Mouse (Mus musculus): ENCODE measurements around the gene Leo1. TPM values are rescaled to one million over a fixed set of nuclear protein-coding genes. Genes with fewer than 3 reads are reported as not detected.
"Not testable (repeated sequence)": the region's sequence is repeated elsewhere in the genome, so short reads cannot be mapped to it uniquely, and the experiment has no call there.

Leo1 gene
- polyA plus RNA-seq, 1 experiment from 2014 or later, result 40.7 TPM

DNA sequence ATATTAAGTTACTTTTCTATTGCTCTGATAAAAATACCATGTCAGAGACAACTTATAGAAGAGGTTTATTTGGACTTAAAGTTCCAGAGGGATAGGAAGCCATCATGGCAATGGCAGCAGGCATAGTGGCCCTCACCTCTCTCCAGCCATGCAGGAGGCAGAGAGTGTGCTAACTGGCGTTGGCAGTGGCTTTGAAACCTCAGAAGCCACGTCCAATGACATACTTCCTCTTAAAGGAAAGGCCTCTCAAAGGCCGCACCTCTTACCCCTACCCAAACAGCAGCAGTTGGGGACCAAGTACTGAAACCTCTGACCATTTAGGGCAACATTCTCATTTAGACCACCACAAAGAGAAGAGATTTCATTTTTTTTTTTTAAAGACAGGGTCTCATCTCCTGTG lies 35.9 kb downstream of the Leo1 start:
- ATAC-seq (ENCODE audit: low read depth), result no peak
- Histone ChIP-seq H3K4me3 (ENCODE audit: low read depth, low read length) (no peak overlapping the region), H3K9ac (replicated peaks; ENCODE audit: low read depth, low read length) (no peak overlapping the region), H3K4me2 (ENCODE audit: low read depth, low read length) (no peak overlapping the region), H3K4me1 (ENCODE audit: control insufficient read depth, insufficient read depth, low read length) (no peaks in the 10 kb centered on the region), H3K36me3 (ENCODE audit: control insufficient read depth, insufficient read depth, low read length) (peaks cover 7% of the 10 kb centered on the region; the same call in 1 of the 2 replicates), H3K27me3 (ENCODE audit: control insufficient read depth, insufficient read depth, low read length) (no peaks in the 10 kb centered on the region), H3K9me3 (ENCODE audit: control insufficient read depth, low read length) (no peaks in the 10 kb centered on the region), H3K27ac (ENCODE audit: low read depth, low read length) (no peak overlapping the region)
- 71% methylated on average over 3 of the region's 3 CpGs for WGBS

DNA sequence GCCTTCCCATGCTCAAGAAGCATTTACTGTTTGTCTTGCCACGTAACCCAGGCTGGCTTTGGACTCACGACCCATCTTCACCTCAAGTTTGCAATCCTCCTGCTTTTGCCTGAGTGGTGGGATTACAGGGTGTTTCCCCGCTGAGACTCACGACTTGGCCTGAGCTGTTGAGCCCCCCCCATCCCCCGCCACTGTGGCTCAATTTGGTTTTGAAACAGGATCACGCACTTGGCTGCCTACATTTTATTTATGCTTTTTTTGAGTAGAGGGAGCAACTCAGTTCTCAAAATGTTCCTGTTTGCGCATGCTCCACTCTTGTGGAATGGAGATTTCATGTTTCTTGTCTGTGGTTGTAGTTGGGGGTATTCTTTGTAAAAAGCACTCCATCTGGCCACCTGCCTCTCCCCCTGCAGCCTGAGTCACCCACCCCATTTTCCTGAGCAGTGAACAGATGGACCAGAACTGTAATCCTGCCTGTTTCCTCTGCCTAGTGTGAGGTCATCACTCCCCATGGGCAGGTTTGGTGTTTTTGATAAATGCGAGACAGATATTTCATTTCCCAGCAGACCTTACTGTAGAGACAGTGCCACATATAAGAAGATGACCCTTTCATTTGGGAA lies 37.9 kb downstream of the Leo1 start:
- no peak overlapping the region for H3K4me2 ChIP-seq (ENCODE audit: low read depth, low read length)
- H3K27ac ChIP-seq (ENCODE audit: low read depth, low read length), result no peak overlapping the region
- no peaks in the 10 kb centered on the region for H3K9me3 ChIP-seq (ENCODE audit: control insufficient read depth, low read length)
- H3K9ac ChIP-seq (replicated peaks; ENCODE audit: low read depth, low read length), result no peak overlapping the region
- ATAC-seq (ENCODE audit: low read depth), result peak; percentile 38; the same call in 1 of the 2 replicates
- no peaks in the 10 kb centered on the region for H3K27me3 ChIP-seq (ENCODE audit: control insufficient read depth, insufficient read depth, low read length)
- H3K4me1 ChIP-seq (ENCODE audit: control insufficient read depth, insufficient read depth, low read length), result no peaks in the 10 kb centered on the region
- peaks cover 4% of the 10 kb centered on the region; the same call in 1 of the 2 replicates for H3K36me3 ChIP-seq (ENCODE audit: control insufficient read depth, insufficient read depth, low read length)
- 65% methylated on average over 8 of the region's 8 CpGs for WGBS
- no peak overlapping the region for H3K4me3 ChIP-seq (ENCODE audit: low read depth, low read length)

DNA sequence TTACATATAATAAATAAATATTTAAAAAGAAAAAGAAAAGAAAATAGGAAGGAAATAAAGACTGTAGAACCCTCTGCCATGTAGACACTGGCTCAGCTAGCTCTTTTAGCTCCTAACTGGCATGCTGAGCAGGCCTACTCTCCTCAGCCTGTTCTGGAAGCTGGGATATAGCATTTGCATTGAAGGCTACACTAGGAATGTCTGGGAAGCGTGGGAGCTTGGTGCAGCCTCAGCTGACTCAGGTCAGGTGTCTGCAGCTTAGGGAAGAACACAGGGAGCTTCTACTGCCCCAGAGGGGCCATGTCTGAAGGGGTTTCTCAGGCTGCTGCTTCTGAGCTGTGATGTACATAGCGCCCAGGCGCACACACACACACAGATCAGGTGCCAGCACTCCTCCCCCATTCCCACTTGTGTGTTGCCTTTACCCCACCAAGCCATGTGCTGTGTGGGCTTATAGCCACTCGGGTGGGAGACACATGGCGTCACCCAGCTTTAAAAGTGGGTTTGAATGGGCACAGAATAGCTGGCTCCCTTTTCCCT lies 39.3 kb downstream of the Leo1 start:
- no peaks in the 10 kb centered on the region for H3K27me3 ChIP-seq (ENCODE audit: control insufficient read depth, insufficient read depth, low read length)
- H3K9me3 ChIP-seq (ENCODE audit: control insufficient read depth, low read length), result no peaks in the 10 kb centered on the region
- no peak for ATAC-seq (ENCODE audit: low read depth)
- no peak overlapping the region for H3K4me2 ChIP-seq (ENCODE audit: low read depth, low read length)
- no peak overlapping the region for H3K4me3 ChIP-seq (ENCODE audit: low read depth, low read length)
- WGBS, result 91% methylated on average over 5 of the region's 5 CpGs
- no peaks in the 10 kb centered on the region for H3K4me1 ChIP-seq (ENCODE audit: control insufficient read depth, insufficient read depth, low read length)
- peaks cover 4% of the 10 kb centered on the region; the same call in 1 of the 2 replicates for H3K36me3 ChIP-seq (ENCODE audit: control insufficient read depth, insufficient read depth, low read length)
- H3K27ac ChIP-seq (ENCODE audit: low read depth, low read length), result no peak overlapping the region
- no peak overlapping the region for H3K9ac ChIP-seq (replicated peaks; ENCODE audit: low read depth, low read length)

DNA sequence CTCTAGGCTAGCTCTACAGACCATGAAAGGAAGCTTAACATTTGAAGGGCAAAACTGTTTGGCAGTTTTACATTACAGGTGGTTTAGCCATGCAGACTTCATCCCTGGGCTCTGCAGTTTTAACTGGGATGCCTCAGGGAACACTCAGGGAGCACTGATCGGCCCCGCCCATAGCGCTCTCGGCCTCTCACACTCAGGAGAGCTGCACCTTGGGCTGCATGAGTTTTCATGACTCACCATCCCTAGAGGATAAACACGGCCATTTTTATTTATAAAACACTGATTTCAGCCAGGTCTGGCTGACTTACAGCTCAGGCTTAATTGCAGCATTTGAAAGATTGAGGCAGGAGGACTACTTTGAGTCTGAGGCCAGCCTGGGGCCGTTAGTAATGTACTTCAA lies 43.9 kb downstream of the Leo1 start:
- peaks cover 4% of the 10 kb centered on the region; the same call in 1 of the 2 replicates for H3K36me3 ChIP-seq (ENCODE audit: control insufficient read depth, insufficient read depth, low read length)
- no peaks in the 10 kb centered on the region for H3K9me3 ChIP-seq (ENCODE audit: control insufficient read depth, low read length)
- no peak overlapping the region for H3K27ac ChIP-seq (ENCODE audit: low read depth, low read length)
- no peak overlapping the region for H3K4me2 ChIP-seq (ENCODE audit: low read depth, low read length)
- no peaks in the 10 kb centered on the region for H3K27me3 ChIP-seq (ENCODE audit: control insufficient read depth, insufficient read depth, low read length)
- H3K4me1 ChIP-seq (ENCODE audit: control insufficient read depth, insufficient read depth, low read length), result no peaks in the 10 kb centered on the region
- H3K9ac ChIP-seq (replicated peaks; ENCODE audit: low read depth, low read length), result no peak overlapping the region
- WGBS, result 87% methylated on average over 6 of the region's 6 CpGs
- no peak for ATAC-seq (ENCODE audit: low read depth)
- no peak overlapping the region for H3K4me3 ChIP-seq (ENCODE audit: low read depth, low read length)

DNA sequence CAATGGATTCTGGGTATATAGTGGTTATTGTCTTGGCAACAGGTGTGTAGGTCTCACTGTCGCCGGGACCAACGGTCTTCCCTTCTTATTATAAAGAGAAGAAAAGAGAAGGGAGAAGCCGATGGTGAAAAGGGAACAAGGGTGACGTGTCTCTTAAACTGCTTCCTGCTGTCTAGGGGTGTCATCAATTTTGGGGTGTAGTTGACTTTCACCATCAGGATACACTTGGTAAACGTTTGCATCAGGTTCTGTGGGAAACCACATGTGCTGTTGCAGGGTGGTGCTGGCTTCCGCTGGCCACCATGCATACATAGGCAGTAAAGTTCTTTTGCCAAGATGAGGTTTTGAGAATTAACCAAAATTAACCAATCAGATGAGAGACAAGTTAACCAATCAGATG lies 46.9 kb downstream of the Leo1 start:
- not testable (repeated sequence) for H3K4me3 ChIP-seq (ENCODE audit: low read depth, low read length); H3K27me3 ChIP-seq (ENCODE audit: control insufficient read depth, insufficient read depth, low read length); H3K9ac ChIP-seq (replicated peaks; ENCODE audit: low read depth, low read length); H3K27ac ChIP-seq (ENCODE audit: low read depth, low read length); H3K9me3 ChIP-seq (ENCODE audit: control insufficient read depth, low read length); ATAC-seq (ENCODE audit: low read depth); H3K36me3 ChIP-seq (ENCODE audit: control insufficient read depth, insufficient read depth, low read length); H3K4me2 ChIP-seq (ENCODE audit: low read depth, low read length); H3K4me1 ChIP-seq (ENCODE audit: control insufficient read depth, insufficient read depth, low read length)
- 94% methylated on average over 7 of the region's 7 CpGs for WGBS

DNA sequence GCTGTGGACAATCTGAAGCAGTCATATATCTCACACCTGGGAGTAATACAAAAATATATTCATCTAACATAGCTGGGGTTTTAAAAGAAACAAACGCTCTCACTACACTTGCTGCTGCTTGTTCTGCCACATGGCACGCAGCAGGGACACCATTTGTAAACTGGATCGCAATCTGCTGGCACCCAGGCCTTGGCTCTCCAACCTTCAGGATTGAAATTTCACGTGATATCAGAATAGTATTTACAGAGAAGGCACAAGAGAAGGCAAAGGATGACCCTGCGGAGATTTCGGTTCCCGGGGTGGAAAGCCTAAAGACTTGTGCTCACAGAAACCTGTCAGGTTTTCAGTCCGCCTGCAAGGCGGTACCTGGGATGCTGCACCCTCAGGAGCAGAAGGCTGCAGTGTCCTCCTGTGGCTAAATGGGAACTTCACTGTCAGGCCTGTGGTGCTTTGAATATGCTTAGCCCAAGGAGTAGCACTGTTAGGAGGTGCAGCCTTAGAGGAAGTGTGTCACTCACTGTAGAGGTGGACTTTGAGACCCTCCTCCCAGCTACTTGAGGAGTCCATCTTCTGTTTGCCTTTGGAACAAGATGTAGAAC lies 53.2 kb downstream of the Leo1 start:
- Histone ChIP-seq H3K9me3 (ENCODE audit: control insufficient read depth, low read length) (no peaks in the 10 kb centered on the region), H3K4me3 (ENCODE audit: low read depth, low read length) (no peak overlapping the region), H3K4me1 (ENCODE audit: control insufficient read depth, insufficient read depth, low read length) (no peaks in the 10 kb centered on the region), H3K4me2 (ENCODE audit: low read depth, low read length) (no peak overlapping the region), H3K27me3 (ENCODE audit: control insufficient read depth, insufficient read depth, low read length) (no peaks in the 10 kb centered on the region), H3K9ac (replicated peaks; ENCODE audit: low read depth, low read length) (no peak overlapping the region), H3K27ac (ENCODE audit: low read depth, low read length) (no peak overlapping the region), H3K36me3 (ENCODE audit: control insufficient read depth, insufficient read depth, low read length) (peaks cover 6% of the 10 kb centered on the region; the same call in 1 of the 2 replicates)
- ATAC-seq (ENCODE audit: low read depth), result no peak
- WGBS, result 83% methylated on average over 9 of the region's 9 CpGs

DNA sequence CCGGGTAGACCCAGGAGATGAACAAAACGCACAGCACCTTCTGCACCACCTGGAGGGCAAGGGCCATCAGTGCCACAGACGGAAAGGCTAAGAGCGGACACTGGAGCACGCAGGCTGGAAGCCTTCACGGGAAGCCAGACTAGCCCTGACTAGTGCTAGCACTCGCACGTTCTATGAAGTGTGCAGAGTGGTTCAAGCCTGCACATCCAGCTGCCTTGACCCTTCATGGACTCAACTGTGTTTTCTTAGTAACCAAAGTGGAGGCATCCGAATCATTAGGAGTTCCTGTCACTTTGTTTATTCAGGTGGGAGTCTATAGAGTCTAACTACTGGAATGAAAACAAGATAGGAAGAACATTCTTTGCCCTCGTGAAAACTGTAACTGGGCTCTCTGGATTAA lies 54.6 kb downstream of the Leo1 start:
- ATAC-seq (ENCODE audit: low read depth), result no peak
- 83% methylated on average over 10 of the region's 10 CpGs for WGBS
- H3K4me2 ChIP-seq (ENCODE audit: low read depth, low read length), result no peak overlapping the region
- H3K4me1 ChIP-seq (ENCODE audit: control insufficient read depth, insufficient read depth, low read length), result no peaks in the 10 kb centered on the region
- H3K27me3 ChIP-seq (ENCODE audit: control insufficient read depth, insufficient read depth, low read length), result no peaks in the 10 kb centered on the region
- H3K36me3 ChIP-seq (ENCODE audit: control insufficient read depth, insufficient read depth, low read length), result peaks cover 6% of the 10 kb centered on the region; the same call in 1 of the 2 replicates
- no peak overlapping the region for H3K27ac ChIP-seq (ENCODE audit: low read depth, low read length)
- H3K9me3 ChIP-seq (ENCODE audit: control insufficient read depth, low read length), result no peaks in the 10 kb centered on the region
- H3K9ac ChIP-seq (replicated peaks; ENCODE audit: low read depth, low read length), result no peak overlapping the region
- H3K4me3 ChIP-seq (ENCODE audit: low read depth, low read length), result no peak overlapping the region

DNA sequence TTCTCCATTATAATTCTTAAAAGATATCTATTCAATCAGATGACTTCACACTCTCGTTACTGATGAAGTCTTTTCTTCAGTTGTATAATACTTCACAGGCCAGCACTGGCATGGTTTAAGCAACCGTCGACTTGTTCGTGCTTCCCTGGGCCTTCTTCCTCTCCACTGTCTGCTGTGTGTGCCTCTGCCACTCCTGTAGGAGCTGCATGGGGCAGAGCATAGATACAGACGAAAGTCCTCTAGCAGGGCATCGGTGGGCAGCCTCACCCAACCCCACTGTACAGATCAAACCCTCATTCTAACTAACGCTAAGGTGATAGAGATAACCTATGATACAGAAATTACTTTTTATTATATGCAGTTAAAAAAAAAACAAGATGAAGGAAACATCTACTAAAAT lies 57.2 kb downstream of the Leo1 start:
- Histone ChIP-seq H3K4me1 (ENCODE audit: control insufficient read depth, insufficient read depth, low read length) (no peaks in the 10 kb centered on the region), H3K4me3 (ENCODE audit: low read depth, low read length) (no peak overlapping the region), H3K36me3 (ENCODE audit: control insufficient read depth, insufficient read depth, low read length) (peaks cover 16% of the 10 kb centered on the region; the same call in 1 of the 2 replicates), H3K9me3 (ENCODE audit: control insufficient read depth, low read length) (no peaks in the 10 kb centered on the region), H3K4me2 (ENCODE audit: low read depth, low read length) (no peak overlapping the region), H3K9ac (replicated peaks; ENCODE audit: low read depth, low read length) (no peak overlapping the region), H3K27ac (ENCODE audit: low read depth, low read length) (no peak overlapping the region), H3K27me3 (ENCODE audit: control insufficient read depth, insufficient read depth, low read length) (no peaks in the 10 kb centered on the region)
- ATAC-seq (ENCODE audit: low read depth), result no peak
- WGBS, result 93% methylated on average over 7 of the region's 7 CpGs

DNA sequence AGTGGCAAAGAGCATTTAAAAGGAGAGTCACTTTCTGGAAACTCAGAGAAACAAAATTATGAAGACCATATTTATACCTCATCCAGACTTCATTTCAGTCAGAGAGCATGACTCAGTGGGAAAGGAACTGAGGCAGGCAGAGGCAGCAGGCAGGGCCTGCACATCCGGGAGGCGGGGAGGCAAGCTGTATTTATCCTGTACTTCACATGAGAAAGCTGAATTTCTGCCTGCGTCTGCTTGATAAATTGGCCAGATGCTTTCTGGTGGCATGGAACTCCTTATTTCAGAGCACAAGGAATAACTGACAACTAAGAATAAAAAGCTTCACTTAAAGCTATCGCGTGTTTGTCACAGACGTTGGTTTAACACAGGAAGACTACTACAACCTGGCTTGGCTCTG lies 63.0 kb downstream of the Leo1 start:
- H3K9ac ChIP-seq (replicated peaks; ENCODE audit: low read depth, low read length), result no peak overlapping the region
- H3K27ac ChIP-seq (ENCODE audit: low read depth, low read length), result no peak overlapping the region
- H3K36me3 ChIP-seq (ENCODE audit: control insufficient read depth, insufficient read depth, low read length), result peaks cover 44% of the 10 kb centered on the region
- no peak overlapping the region for H3K4me3 ChIP-seq (ENCODE audit: low read depth, low read length)
- no peaks in the 10 kb centered on the region for H3K4me1 ChIP-seq (ENCODE audit: control insufficient read depth, insufficient read depth, low read length)
- H3K9me3 ChIP-seq (ENCODE audit: control insufficient read depth, low read length), result no peaks in the 10 kb centered on the region
- no peaks in the 10 kb centered on the region for H3K27me3 ChIP-seq (ENCODE audit: control insufficient read depth, insufficient read depth, low read length)
- ATAC-seq (ENCODE audit: low read depth), result no peak
- 93% methylated on average over 6 of the region's 6 CpGs for WGBS
- no peak overlapping the region for H3K4me2 ChIP-seq (ENCODE audit: low read depth, low read length)
